ENCODE assay signal across 20 mouse cellular contexts in genomic region chr4:103677195-103677594, GRCm38 (mm10). TPM values are rescaled to one million over a fixed set of nuclear protein-coding genes. Genes with fewer than 3 reads are reported as not detected.
DNase-seq lines count a peak whose midpoint lies in the region; ATAC-seq and TF ChIP-seq lines count a peak whose summit lies in the region.
"Had no signal": no experiment of that assay in that cellular context is flagged by ENCODE, and none has a peak within 500 bp of the region (broad histone marks: within the 10 kb centered on the region; RNA-seq: fewer than 3 reads in every experiment).

No protein-coding gene starts in this region.

- no peak for TF ChIP-seq POLR2A in kidney, adult 2 months (IDR thresholded peaks at IDR 0.05; ENCODE audit: low read depth, low read length)
- TF ChIP-seq POLR2A in liver, adult 2 months (IDR thresholded peaks at IDR 0.05; ENCODE audit: extremely low read depth, insufficient read depth, low read length) = no peak

- no peak overlapping the region for H3K27ac ChIP-seq in kidney, adult 2 months (ENCODE audit: insufficient read depth, low read depth, low read length)
- H3K27ac ChIP-seq in liver, adult 2 months (replicated peaks; ENCODE audit: insufficient read depth, low read depth, low read length) = no peak overlapping the region
- H3K27ac ChIP-seq in liver, postnatal 0 days (ENCODE audit: low read depth) = no peak overlapping the region
- H3K27ac ChIP-seq: embryonic facial prominence, embryonic 10.5 days; embryonic facial prominence, embryonic 12.5 days; forebrain, embryonic 13.5 days; forebrain, embryonic 15.5 days had no signal

- no peak for TF ChIP-seq EP300 in liver, postnatal 0 days (IDR thresholded peaks at IDR 0.05; ENCODE audit: low read depth)

- H3K79me2 ChIP-seq in liver, adult 2 months (ENCODE audit: control insufficient read depth, insufficient read depth, low read length) = no peaks in the 10 kb centered on the region

- no peak overlapping the region for H3K9ac ChIP-seq in liver, adult 2 months (ENCODE audit: low read depth, low read length)
- H3K9ac ChIP-seq in liver, postnatal 0 days (replicated peaks) = no peak overlapping the region
- H3K9ac ChIP-seq: embryonic facial prominence, embryonic 12.5 days; forebrain, embryonic 13.5 days; forebrain, embryonic 15.5 days; forebrain, postnatal 0 days had no signal

- H3K9me3 ChIP-seq in liver, postnatal 0 days (ENCODE audit: low read length) = no peaks in the 10 kb centered on the region
- H3K9me3 ChIP-seq: embryonic facial prominence, embryonic 10.5 days; embryonic facial prominence, embryonic 12.5 days; forebrain, embryonic 13.5 days; forebrain, embryonic 15.5 days had no signal

- DNase-seq in kidney, adult 2 months = peak; percentile 10
- no peak for DNase-seq in kidney, adult 11 months
- peak; percentile 51 for DNase-seq in liver, adult 2 months (ENCODE audit: extremely low read depth, low read depth, low spot score)
- no peak for DNase-seq in liver, postnatal 0 days
- no peak for DNase-seq in cerebellum, adult 11-12 months
- DNase-seq: adrenal gland, adult 2 months; adrenal gland, postnatal 10 days; adrenal gland, postnatal 25 days; cerebellum, adult 11 months; cerebellum, adult 2 months; cerebellum, adult 9-10 months; cerebellum, postnatal 10 days; cerebellum, postnatal 25 days; forebrain, postnatal 0 days had no signal

- no peaks in the 10 kb centered on the region for H3K36me3 ChIP-seq in kidney, adult 2 months (ENCODE audit: control insufficient read depth, insufficient read depth, low read length)
- H3K36me3 ChIP-seq in liver, adult 2 months (ENCODE audit: control insufficient read depth, insufficient read depth, low read length) = no peaks in the 10 kb centered on the region
- no peaks in the 10 kb centered on the region for H3K36me3 ChIP-seq in liver, postnatal 0 days (replicated peaks; ENCODE audit: insufficient read depth, low read length)
- H3K36me3 ChIP-seq: embryonic facial prominence, embryonic 10.5 days; embryonic facial prominence, embryonic 12.5 days; forebrain, embryonic 15.5 days had no signal

- no peaks in the 10 kb centered on the region; the same call in 1 of the 2 replicates for H3K27me3 ChIP-seq in kidney, adult 2 months (replicated peaks; ENCODE audit: control insufficient read depth, insufficient read depth, low read length)
- H3K27me3 ChIP-seq in liver, adult 2 months (ENCODE audit: control insufficient read depth, insufficient read depth, low read length) = no peaks in the 10 kb centered on the region
- no peaks in the 10 kb centered on the region for H3K27me3 ChIP-seq in liver, postnatal 0 days (ENCODE audit: insufficient read depth, low read length)
- H3K27me3 ChIP-seq: embryonic facial prominence, embryonic 12.5 days; forebrain, embryonic 13.5 days; forebrain, embryonic 15.5 days had no signal

- TF ChIP-seq CTCF in kidney, adult 2 months (conservative IDR thresholded peaks at IDR 0.05; ENCODE audit: insufficient read depth, insufficient read length, low read depth, low read length) = no peak
- TF ChIP-seq CTCF in liver, adult 2 months (IDR thresholded peaks at IDR 0.05; ENCODE audit: low read depth, low read length) = no peak
- no peak for TF ChIP-seq CTCF in liver, postnatal 0 days (IDR thresholded peaks at IDR 0.05; ENCODE audit: low read depth)

- no peak for ATAC-seq in liver, postnatal 0 days
- ATAC-seq: forebrain, embryonic 13.5 days; forebrain, embryonic 15.5 days; forebrain, postnatal 0 days had no signal

- no peak overlapping the region for H3K4me2 ChIP-seq in liver, postnatal 0 days (ENCODE audit: low read depth, low read length)
- H3K4me2 ChIP-seq: embryonic facial prominence, embryonic 12.5 days; forebrain, embryonic 13.5 days; forebrain, embryonic 15.5 days had no signal

- H3K4me3 ChIP-seq in kidney, adult 2 months (ENCODE audit: insufficient read depth, low read depth, low read length) = no peak overlapping the region
- H3K4me3 ChIP-seq in liver, adult 2 months (ENCODE audit: insufficient read depth, low read depth, low read length) = no peak overlapping the region
- H3K4me3 ChIP-seq in liver, postnatal 0 days (ENCODE audit: low read depth, low read length) = no peak overlapping the region
- H3K4me3 ChIP-seq: embryonic facial prominence, embryonic 10.5 days; embryonic facial prominence, embryonic 12.5 days; forebrain, embryonic 13.5 days; forebrain, embryonic 15.5 days had no signal

- WGBS in kidney, adult 2 months = 25% methylated on average over 1 of the region's 1 CpGs
- WGBS in liver, adult 2 months = 33% methylated on average over 1 of the region's 1 CpGs
- 50% methylated on average over 1 of the region's 1 CpGs for whole genome bisulfite sequencing in liver, postnatal 0 days (ENCODE audit: insufficient replicate concordance)

- H3K4me1 ChIP-seq in kidney, adult 2 months (ENCODE audit: control insufficient read depth, insufficient read depth, low read length) = peaks cover 4% of the 10 kb centered on the region; the same call in 1 of the 2 replicates
- H3K4me1 ChIP-seq in liver, adult 2 months (ENCODE audit: control insufficient read depth, insufficient read depth, low read length) = peaks cover 2% of the 10 kb centered on the region; the same call in 1 of the 2 replicates
- no peaks in the 10 kb centered on the region for H3K4me1 ChIP-seq in liver, postnatal 0 days (ENCODE audit: insufficient read depth)
- H3K4me1 ChIP-seq: embryonic facial prominence, embryonic 10.5 days; embryonic facial prominence, embryonic 12.5 days had no signal

RNA-seq across cellular contexts. Expression of gene Dab1, which starts 58.0 kb away (rescaled TPM):
- polyA plus RNA-seq in kidney, adult 2 months (2012; rRNA removed) = 3.3 and 3.5 TPM in 2 replicates
- total RNA-seq in liver, adult 2 months (2014; rRNA removed) = 0.09 and 0.54 TPM in 2 replicates
- polyA plus RNA-seq in liver, adult 2 months (2012; rRNA removed) = 0.02 and 0.10 TPM in 2 replicates
- 0.72 and 1.1 TPM in 2 replicates for polyA plus RNA-seq in liver, postnatal 0 days (2015; fragmentation: Nextera tagmentation; extraction: Ambion mirVana)
- total RNA-seq: MEL had no signal
- polyA plus RNA-seq: C2C12 had no signal

Comparison
In these comparisons a context has a peak if more than half of its experiments do, and no peak if none do; other contexts are left out.
1. DNase-seq: peak in kidney, adult 2 months (single experiment) and liver, adult 2 months (single experiment); none in kidney, adult 11 months (single experiment), liver, postnatal 0 days (single experiment) and cerebellum, adult 11-12 months (single experiment).